Mouse (Mus musculus): ENCODE measurements around the gene Mllt10.

The Mllt10 gene

GRCm38 (mm10) chr2:18034371-18035250 lies 20.4 kb upstream of the Mllt10 start:
- no peak for DNase-seq (ENCODE audit: low spot score in 2 of 2)

- DNase-seq (ENCODE audit: low spot score in 2 of 2) = no peak
These were observed 17.5 kb upstream of the Mllt10 start, which contains the start of gene A930004D18Rik for GRCm38 (mm10) chr2:18037491-18037890. TSS of gene A930004D18Rik (minus strand) at chr2:18037737.

GRCm38 (mm10) chr2:18038141-18038752 lies 16.8 kb upstream of the Mllt10 start:
- no peak for DNase-seq (ENCODE audit: low spot score in 2 of 2)

DNA sequence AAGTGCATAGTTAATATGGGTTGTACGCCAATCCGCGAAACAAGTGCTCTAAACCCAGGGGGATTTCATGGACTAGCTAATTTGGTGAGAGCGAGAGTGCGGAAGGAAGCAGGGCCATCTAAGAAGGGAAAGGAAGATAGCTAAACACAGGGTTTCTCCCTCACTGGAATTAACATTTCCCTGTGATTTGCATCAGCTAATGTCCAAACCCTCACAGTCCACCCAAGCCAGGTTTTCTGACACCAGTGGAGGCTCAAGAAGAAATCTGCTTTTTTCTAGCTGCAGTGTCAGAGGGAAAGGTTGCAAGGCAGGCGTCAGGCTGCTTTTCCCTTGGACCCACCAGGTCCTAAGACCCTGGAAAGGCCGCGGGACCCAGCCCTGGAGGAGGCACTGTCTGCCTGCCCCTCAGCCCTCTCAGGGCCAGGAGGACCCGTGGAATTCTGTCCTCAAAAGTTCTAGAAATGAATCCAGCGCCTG lies 16.1 kb upstream of the Mllt10 start:
- DNase-seq (ENCODE audit: low spot score in 2 of 2) = no peak

- no peak for DNase-seq (ENCODE audit: low spot score in 2 of 2)
These were observed 15.3 kb upstream of the Mllt10 start for GRCm38 (mm10) chr2:18039566-18040290.

DNA sequence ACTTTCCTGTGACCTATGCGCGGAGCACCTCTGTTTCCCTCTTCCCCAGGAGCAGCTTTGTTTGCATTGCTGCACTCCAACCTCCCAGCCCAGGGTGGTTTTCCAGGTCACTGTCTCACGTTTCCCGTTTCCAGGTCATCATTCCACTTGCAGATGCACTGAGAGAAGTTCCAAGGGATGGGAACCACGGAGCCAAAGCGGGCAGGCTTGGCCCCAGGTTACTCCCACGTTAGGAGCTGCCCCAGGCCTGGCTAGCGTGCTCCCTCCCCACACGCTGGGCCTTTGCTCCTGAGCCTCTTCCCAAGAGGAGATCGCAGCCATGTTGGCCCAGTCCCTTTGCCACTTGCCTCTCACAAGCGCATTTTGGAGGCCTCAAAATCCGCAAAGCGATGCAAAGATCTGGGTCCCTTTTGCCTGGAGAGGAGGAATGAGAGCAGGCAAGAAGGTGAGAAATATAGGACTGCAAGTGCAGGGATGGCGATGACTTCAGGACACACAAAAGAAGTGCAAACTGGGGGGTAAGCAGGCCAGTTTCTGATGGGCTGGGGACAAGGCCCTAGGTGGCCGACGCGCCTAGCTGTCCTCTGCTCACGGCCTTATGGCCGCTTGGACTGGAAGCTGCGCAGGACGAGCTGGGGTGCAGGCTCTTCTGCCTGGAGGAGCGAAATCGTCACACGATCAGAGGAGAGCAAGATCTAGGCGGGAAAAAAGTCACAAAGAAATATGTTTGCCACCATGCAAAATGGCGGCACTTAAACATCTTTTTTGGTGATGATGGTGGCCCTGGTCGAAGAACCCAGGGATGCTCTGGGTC lies 14.5 kb upstream of the Mllt10 start:
- no peak for DNase-seq (ENCODE audit: low spot score in 2 of 2)

GRCm38 (mm10) chr2:18041199-18041885 lies 13.7 kb upstream of the Mllt10 start:
- no peak for DNase-seq (ENCODE audit: low spot score in 2 of 2)

- DNase-seq (ENCODE audit: low spot score in 2 of 2) = no peak
These were observed 9.8 kb upstream of the Mllt10 start for GRCm38 (mm10) chr2:18045143-18045780.

GRCm38 (mm10) chr2:18045781-18046181 lies 9.3 kb upstream of the Mllt10 start:
- no peak for DNase-seq (ENCODE audit: low spot score in 2 of 2)

- no peak for DNase-seq (ENCODE audit: low spot score in 2 of 2)
These were observed 8.9 kb upstream of the Mllt10 start for GRCm38 (mm10) chr2:18046186-18046585.

DNA sequence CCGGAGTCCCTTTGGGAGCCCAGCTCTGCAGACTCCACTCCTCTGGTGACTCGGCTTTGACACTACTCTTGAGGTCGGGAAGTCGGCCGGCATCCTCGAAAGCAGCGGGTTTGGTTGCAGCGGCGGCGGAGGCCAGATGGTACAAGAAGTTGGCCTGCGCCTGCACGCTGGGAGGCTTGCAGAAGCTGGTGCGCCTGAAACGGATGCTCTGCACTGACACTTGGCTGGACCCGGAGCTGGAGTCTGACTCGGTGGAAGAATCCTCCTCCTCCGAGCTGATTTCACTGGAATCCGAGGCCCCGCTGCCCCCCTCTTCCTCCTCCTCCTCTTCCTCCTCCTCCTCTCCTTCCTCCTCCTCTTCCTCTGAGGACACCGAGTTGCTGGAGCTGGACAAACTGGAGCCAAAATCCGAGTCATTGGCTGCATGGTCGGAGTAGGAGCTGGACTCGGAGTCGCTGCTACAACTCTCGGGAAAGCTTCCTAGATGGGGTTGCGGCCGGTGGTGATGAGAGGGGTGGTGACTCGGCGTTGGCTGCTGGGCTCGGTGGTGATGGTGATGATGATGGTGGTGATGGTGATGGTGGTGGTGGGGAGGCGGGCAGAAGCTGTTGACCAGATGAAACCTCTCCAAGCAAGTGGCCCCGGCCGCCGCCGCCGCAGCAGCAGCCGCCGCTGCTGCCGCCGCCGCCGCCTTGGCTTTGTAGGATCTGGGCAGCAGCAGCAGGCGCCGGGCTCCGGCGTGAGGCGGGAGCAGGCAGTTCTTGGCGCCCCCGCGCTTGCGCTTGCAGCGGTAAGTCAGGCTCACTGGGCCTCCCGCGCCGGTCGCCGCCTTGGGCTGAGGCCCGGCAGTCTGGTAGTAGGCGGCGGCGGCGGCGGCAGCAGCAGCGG lies 8.0 kb upstream of the Mllt10 start:
- peak; percentile 69 for DNase-seq (ENCODE audit: low spot score in 2 of 2)

DNA sequence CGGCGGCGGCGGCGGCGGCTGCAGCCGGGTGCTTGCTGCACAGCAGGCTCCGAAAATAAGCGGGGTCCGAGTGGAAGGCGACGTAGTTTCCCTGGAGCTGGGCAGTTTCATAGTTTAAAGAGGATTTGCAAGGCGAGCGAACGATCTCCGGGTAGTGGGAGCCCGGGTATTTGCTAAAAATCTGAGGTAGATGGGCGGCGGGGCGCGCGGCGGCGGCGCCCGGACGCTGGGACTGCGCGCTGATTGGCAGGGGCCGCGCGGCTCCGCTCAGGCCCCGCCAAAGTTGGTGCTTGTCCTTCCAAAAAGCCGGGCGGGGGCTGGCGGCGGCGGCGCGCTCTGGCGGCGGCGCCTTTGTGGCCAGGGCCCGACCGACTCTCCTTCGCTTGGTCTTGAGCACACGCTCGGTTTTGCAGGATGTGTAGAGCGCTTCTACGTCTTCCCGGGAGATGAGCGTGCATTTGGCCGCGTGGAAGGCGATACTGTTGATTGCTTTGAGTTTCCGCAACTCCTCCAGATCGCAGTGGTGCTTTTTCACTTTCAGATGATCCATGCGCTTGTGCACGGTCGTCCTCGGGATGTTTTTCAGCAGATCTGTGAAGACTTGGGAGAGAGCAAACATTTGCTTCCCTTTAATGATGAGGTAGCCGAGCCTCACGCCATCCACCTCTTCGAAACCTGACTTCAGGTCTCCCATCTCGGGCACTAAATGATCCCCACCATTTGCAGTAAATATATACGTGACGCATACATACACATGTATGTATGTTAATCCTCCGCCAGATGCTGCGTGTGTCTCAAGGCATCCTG lies 7.2 kb upstream of the Mllt10 start:
- DNase-seq (ENCODE audit: low spot score in 2 of 2) = peak; percentile 80 to 82

DNA sequence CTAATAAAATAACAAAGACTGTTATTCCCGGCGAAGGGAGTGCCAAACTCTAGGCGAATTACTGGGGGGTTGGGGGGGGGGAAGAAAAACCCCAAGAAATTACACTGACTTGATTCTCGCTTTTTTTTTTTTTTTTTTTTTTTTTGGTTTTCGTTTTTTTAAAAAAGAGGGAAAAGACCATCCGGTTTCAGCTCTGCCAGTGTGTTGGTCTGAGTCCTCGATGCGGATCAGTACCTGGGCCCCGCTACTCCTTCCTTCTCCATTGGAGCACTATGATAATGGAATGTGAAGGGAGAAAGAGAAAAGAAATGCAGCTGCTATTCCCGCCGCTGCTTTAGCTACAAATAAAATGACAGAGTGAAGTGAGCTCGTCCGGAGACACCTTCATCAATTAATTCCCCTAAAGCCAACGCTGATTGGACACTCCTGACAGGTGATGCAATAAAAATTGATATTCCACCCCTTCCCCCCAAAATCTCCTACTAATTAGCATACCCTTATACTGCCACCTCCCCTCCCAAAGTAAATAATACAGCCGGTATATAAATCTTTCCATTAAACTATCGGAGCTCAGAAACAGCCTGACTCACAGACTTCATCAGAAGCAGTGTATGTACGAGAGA lies 6.5 kb upstream of the Mllt10 start, which contains the start of gene Skida1:
Skida1 (minus strand) TSS at position 599 of the 623 bp plus-strand sequence.
- no peak for DNase-seq (ENCODE audit: low spot score in 2 of 2)

- DNase-seq (ENCODE audit: low spot score in 2 of 2) = no peak
These were observed 5.7 kb upstream of the Mllt10 start for GRCm38 (mm10) chr2:18049279-18049821.

DNA sequence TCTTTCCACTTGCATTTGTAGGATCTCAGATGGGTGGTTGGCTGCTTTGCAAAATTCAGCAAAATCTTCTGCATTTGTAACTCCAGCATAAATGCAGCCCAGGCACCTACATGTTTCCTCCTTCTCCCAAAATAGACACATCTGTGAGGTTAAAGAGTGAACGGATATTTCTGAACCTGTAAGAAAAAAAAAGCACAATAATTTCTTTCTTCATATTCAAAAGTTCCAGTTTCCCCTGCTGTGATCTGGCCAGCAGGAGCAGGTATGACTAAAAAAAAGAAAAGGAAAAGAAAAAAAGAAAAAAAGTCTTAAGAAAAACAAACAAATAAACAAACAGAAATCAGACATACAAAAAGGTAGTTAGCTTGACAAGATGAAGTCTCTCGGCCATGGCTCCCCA lies 5.0 kb upstream of the Mllt10 start:
- no peak for DNase-seq (ENCODE audit: low spot score in 2 of 2)

GRCm38 (mm10) chr2:18050541-18050985 lies 4.5 kb upstream of the Mllt10 start:
- no peak for DNase-seq (ENCODE audit: low spot score in 2 of 2)

DNA sequence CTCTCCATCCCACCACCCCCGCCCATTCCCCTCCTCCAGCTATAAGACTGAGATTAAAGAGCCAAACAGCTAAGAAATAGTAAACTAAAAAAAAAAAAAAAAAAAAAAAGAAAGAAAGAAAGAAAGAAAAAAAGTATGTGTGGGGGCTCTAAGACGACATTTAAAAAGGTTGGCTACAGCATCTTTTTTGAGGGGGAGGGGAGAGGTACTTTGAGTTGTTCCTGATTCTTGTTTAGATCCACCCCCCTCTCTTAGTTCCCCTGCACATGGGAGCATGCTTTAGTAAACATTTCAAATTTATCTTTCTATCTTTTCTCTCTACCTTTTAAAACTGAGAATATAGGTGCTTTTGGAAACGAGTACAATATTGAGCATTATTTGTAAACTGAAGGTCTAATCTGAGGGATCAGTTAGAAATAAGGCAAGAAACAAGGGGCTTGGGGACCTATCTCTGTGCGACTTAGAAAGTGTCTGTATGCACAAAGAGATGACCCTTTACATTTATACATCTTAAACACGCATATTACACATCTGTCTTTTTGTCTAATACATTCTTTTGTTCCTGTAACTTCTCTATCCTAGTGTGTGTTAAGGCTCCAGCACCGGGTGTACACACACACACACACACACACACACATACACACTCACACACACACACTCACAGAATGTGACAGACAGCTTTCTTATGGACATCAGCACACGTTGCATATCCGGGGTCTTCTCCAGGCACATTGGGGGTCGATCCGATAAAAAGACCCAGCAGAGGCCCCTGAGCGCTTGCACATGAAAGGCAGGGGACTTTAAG lies 3.8 kb upstream of the Mllt10 start:
- DNase-seq (ENCODE audit: low spot score in 2 of 2) = no peak
